Mouse (Mus musculus) stomach, postnatal 0 days (tissue): ENCODE data around the gene F2rl2.

Experiments used
- CTCF ChIP-seq: IDR thresholded peaks from 2 replicates; pipeline ENCODE4 v1.5.1; 2016; ENCODE audit warnings: antibody characterized with exemption, low read depth, mild to moderate bottlenecking, moderate library complexity
- EP300 ChIP-seq: optimal IDR thresholded peaks from 2 replicates; pipeline ENCODE3; 2016; ENCODE audit warnings: antibody characterized with exemption

- TF ChIP-seq CTCF = no peak
- TF ChIP-seq EP300 = no peak
These were observed 4.5 kb upstream of the F2rl2 start for GRCm38 (mm10) chr13:95692201-95692600.
